Mouse (Mus musculus) heart, postnatal 0 days (tissue): Measurements from ENCODE around the gene Evpl.

Source experiments
- CTCF ChIP-seq: IDR thresholded peaks from 2 replicates; pipeline ENCODE4 v1.5.1; 2016; ENCODE audit warnings: antibody characterized with exemption, control low read depth, low read depth
- EP300 ChIP-seq: IDR thresholded peaks from 2 replicates; pipeline ENCODE4 v1.6.1; 2016; ENCODE audit warnings: antibody characterized with exemption, low read depth

GRCm38 (mm10) chr11:116218263-116218662, 19.6 kb downstream of the Evpl start:
- TF ChIP-seq CTCF (no peak), EP300 (0 out of 2 replicates have a peak, but pooled peaks have one; percentile 46)
